In the genomic region with DNA sequence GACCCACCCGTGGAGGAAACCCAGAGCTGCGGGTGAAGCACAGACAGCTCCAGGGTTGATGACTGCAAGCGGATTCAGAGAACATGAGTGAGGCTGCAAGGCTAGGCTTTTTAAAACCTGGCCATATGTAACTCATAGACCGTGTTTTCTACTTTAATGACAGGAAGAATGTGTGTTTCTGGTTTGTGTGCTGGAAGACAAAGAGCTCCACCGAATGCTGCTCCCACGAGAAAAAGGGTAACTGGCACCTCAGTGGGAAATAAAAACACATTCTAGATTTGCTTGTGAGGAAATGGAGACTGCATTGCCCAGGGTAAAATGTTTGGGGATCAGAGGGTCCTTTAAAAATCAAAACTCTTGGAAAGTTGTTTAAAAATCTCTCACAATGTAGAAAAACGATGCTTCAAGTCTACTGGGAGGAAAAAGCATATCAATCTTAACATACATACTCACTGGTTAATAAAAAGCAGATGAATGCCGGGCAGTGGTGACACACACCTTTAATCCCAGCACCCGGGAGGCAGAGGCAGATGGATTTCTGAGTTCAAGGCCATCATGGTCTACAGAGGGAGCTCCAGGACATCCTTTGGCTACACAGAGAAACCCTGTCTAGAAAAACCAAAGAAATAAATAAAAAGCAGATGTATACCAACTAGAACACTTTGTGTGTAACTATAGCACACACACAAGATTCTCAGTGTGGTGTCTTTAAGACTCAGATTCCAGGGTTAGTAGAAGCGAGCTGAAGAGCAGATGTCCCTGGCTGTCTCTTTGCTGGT, we compare ENCODE assay signal across 7 mouse cellular contexts. TPM values are rescaled to one million over a fixed set of nuclear protein-coding genes. Genes with fewer than 3 reads are reported as not detected.
DNase-seq lines count a peak whose midpoint lies in the region; ATAC-seq lines count a peak whose summit lies in the region.

No protein-coding gene starts in this region.

- 8% methylated on average over 10 of the region's 10 CpGs for WGBS in hindbrain, embryonic 15.5 days
- 12% methylated on average over 10 of the region's 10 CpGs for WGBS in midbrain, embryonic 10.5 days

- no peak for ATAC-seq in megakaryocyte, adult 5-6 weeks (ENCODE audit: poor library complexity, severe bottlenecking)
- no peak for ATAC-seq in hindbrain, embryonic 15.5 days (ENCODE audit: low FRiP score, low read depth)
- ATAC-seq in frontal cortex, adult (ENCODE audit: low TSS enrichment): no peak

- H3K27ac ChIP-seq in hindbrain, embryonic 15.5 days (replicated peaks): peak overlapping the region; percentile 88
- H3K27ac ChIP-seq in midbrain, embryonic 10.5 days (replicated peaks): peak overlapping the region; percentile 91

- no peaks in the 10 kb centered on the region for H3K9me3 ChIP-seq in megakaryocyte, embryonic 14.5 days
- H3K9me3 ChIP-seq in hindbrain, embryonic 15.5 days: no peaks in the 10 kb centered on the region
- no peaks in the 10 kb centered on the region for H3K9me3 ChIP-seq in midbrain, embryonic 10.5 days (replicated peaks)

- DNase-seq in embryo, embryonic 10.5 days (ENCODE audit: low spot score): peak; percentile 50
- no peak for DNase-seq in midbrain, embryonic 10.5 days (ENCODE audit: low spot score)
- no peak for DNase-seq in B cell, adult 2 months

- no peaks in the 10 kb centered on the region for H3K27me3 ChIP-seq in megakaryocyte, embryonic 14.5 days (replicated peaks)
- no peaks in the 10 kb centered on the region for H3K27me3 ChIP-seq in hindbrain, embryonic 15.5 days
- no peaks in the 10 kb centered on the region for H3K27me3 ChIP-seq in midbrain, embryonic 10.5 days (ENCODE audit: low read depth, poor library complexity, severe bottlenecking)

- peak overlapping the region; percentile 60 for H3K9ac ChIP-seq in hindbrain, embryonic 15.5 days

- peaks cover 45% of the 10 kb centered on the region for H3K36me3 ChIP-seq in megakaryocyte, embryonic 14.5 days (replicated peaks; ENCODE audit: low read length)
- peaks cover 18% of the 10 kb centered on the region for H3K36me3 ChIP-seq in hindbrain, embryonic 15.5 days
- peaks cover 43% of the 10 kb centered on the region for H3K36me3 ChIP-seq in midbrain, embryonic 10.5 days

- peak overlapping the region; percentile 63 for H3K4me2 ChIP-seq in hindbrain, embryonic 15.5 days

- H3K4me1 ChIP-seq in megakaryocyte, embryonic 14.5 days: peaks cover 46% of the 10 kb centered on the region
- peaks cover 15% of the 10 kb centered on the region for H3K4me1 ChIP-seq in hindbrain, embryonic 15.5 days (replicated peaks)
- H3K4me1 ChIP-seq in midbrain, embryonic 10.5 days: peaks cover 20% of the 10 kb centered on the region

- H3K4me3 ChIP-seq in megakaryocyte, embryonic 14.5 days (replicated peaks): peak overlapping the region; percentile 99
- H3K4me3 ChIP-seq in hindbrain, embryonic 15.5 days: peak overlapping the region; percentile 73
- H3K4me3 ChIP-seq in midbrain, embryonic 10.5 days: peak overlapping the region; percentile 85

RNA-seq across cellular contexts. Expression of gene Psmg1, which starts 0.6 kb away (rescaled TPM):
- polyA plus RNA-seq in megakaryocyte, embryonic 14.5 days (2012; ENCODE audit: insufficient read depth, low replicate concordance): 4.7 and 55.1 TPM in 2 replicates
- 20.2 and 21.6 TPM in 2 replicates for total RNA-seq in megakaryocyte, adult 5-6 weeks (2015)
- total RNA-seq in megakaryocyte, adult 5-6 weeks (2017): 19.3 and 32.2 TPM in 2 replicates
- 64.9 and 68.3 TPM in 2 replicates for polyA plus RNA-seq in hindbrain, embryonic 15.5 days (2015; fragmentation: Nextera tagmentation; extraction: Ambion mirVana)
- polyA plus RNA-seq in midbrain, embryonic 10.5 days (2016; fragmentation: Nextera tagmentation; extraction: Ambion mirVana): 102 and 113 TPM in 2 replicates
